Mouse (Mus musculus) spleen, adult 2 months (tissue): Measurements from ENCODE around the gene Brd9. TPM values are rescaled to one million over a fixed set of nuclear protein-coding genes. Genes with fewer than 3 reads are reported as not detected.
A peak's percentile ranks its signal among the peaks of the same experiment; 100 is the strongest.

Source experiments
- DNase-seq, 2 experiments: peaks; one replicate each; pipeline versions ENCODE4 v3.0.0 to v3.0.0-alpha.2; 2012 to 2021; ENCODE audit warnings: low spot score in 2 of 2, low read depth in 1 of 2
- H3K27ac ChIP-seq: fragments of 200-500 bp; 2 replicates; pipeline ENCODE4 v1.5.1; 2012; ENCODE audit warnings: low read length, inconsistent platforms; ENCODE audit not compliant: insufficient read depth
- H3K27me3 ChIP-seq: fragments of 200-500 bp; 2 replicates; pipeline ENCODE4 v1.6.1; 2012; ENCODE audit warnings: mild to moderate bottlenecking, moderate library complexity, low read length, inconsistent platforms; ENCODE audit not compliant: control insufficient read depth, insufficient read depth
- H3K36me3 ChIP-seq: fragments of 200-500 bp; 2 replicates; pipeline ENCODE4 v1.6.1; 2012; ENCODE audit warnings: mild to moderate bottlenecking, low read length, inconsistent platforms; ENCODE audit not compliant: control insufficient read depth, insufficient read depth
- H3K4me1 ChIP-seq: fragments of 200-500 bp; 2 replicates; pipeline ENCODE4 v1.6.1; 2011; ENCODE audit warnings: inconsistent platforms; ENCODE audit not compliant: control insufficient read depth, insufficient read depth, insufficient read length
- H3K4me3 ChIP-seq: fragments of 200-500 bp; 2 replicates; pipeline ENCODE4 v1.5.1; 2011; ENCODE audit warnings: mild to moderate bottlenecking, inconsistent platforms; ENCODE audit not compliant: insufficient read depth, insufficient read length; ENCODE audit errors: extremely low read depth
- CTCF ChIP-seq: fragments of 200-500 bp; IDR thresholded peaks from 2 replicates; pipeline ENCODE4 v1.5.1; 2011; ENCODE audit warnings: mild to moderate bottlenecking, inconsistent platforms; ENCODE audit not compliant: insufficient read depth, insufficient read length, insufficient replicate concordance; ENCODE audit errors: extremely low read depth
- POLR2A ChIP-seq: fragments of 200-500 bp; IDR thresholded peaks from 2 replicates; pipeline ENCODE4 v1.6.1; 2011; ENCODE audit warnings: low read depth, low read length, inconsistent platforms
- WGBS: fragments of 180-500 bp; shearing (Covaris S2); methylation state at CpG from one replicate; pipeline ENCODE4 v1.1.7; 2018; 5-methylcytosine and 5-hydroxymethylcytosine counted together
- polyA plus RNA-seq: library from polyadenylated mRNA; depleted of rRNA; stranded (reverse); fragments of >200 nt; gene quantifications from 2 replicates; pipeline ENCODE4 v1.2.3, GENCODE M21; 2012; rRNA removed

The Brd9 gene
- polyA plus RNA-seq, 1 experiment: 26.6 TPM

DNA sequence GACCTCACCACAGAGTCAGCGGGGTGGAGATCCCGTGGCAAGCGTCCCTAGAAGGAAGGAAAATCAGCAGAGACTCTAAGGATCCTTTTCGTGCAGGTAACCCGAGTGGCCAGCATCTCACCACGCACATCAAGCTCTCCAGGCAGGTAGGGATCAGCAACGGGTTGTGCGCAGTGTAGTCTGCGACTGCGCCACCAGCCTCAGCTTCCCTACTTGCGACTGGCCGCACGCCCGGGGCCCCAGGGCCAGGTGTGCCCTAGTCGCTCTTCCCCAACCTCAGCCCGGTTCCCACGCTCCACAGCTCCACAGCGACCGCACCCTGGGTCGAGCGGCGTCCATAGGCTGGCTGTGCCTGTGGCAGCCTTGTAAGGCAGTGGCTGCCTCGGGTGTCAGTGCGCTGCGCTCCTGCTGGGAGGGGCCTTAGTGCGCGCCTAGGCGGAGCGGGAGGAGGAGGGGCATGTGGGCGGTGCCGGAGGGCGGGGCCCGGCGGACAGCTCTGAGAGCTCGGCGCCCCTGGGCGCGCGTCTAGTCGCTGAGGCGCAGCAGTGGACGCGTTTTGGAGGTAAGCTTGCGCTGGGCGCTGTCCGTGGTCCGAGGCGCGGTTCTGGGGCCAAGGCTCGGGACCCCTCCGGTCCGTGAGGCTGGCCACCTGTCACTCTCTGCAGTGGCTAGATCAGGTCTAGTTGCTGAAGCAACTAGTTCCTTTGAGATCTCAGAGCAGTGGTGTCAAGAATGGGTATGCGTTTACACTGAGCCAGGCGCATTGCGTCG is 71.5 kb downstream of the Brd9 start, which contains the start of gene Tppp:
Gene Tppp, plus strand, starts transcription at position 460 of the 771 bp plus-strand sequence.
- WGBS: 1% methylated on average over 56 of the region's 56 CpGs
- H3K4me3 ChIP-seq: peak within 1 kb of the TSS; percentile 69
- TF ChIP-seq POLR2A (no peak), CTCF (no peak)
- no peaks in the 10 kb centered on the region for H3K36me3 ChIP-seq
- H3K27me3 ChIP-seq: no peaks in the 10 kb centered on the region
- peaks cover 6% of the 10 kb centered on the region for H3K4me1 ChIP-seq
- DNase-seq: peak; percentile 49 to 84
- peak within 1 kb of the TSS; percentile 34; the same call in 1 of the 2 replicates for H3K27ac ChIP-seq

DNA sequence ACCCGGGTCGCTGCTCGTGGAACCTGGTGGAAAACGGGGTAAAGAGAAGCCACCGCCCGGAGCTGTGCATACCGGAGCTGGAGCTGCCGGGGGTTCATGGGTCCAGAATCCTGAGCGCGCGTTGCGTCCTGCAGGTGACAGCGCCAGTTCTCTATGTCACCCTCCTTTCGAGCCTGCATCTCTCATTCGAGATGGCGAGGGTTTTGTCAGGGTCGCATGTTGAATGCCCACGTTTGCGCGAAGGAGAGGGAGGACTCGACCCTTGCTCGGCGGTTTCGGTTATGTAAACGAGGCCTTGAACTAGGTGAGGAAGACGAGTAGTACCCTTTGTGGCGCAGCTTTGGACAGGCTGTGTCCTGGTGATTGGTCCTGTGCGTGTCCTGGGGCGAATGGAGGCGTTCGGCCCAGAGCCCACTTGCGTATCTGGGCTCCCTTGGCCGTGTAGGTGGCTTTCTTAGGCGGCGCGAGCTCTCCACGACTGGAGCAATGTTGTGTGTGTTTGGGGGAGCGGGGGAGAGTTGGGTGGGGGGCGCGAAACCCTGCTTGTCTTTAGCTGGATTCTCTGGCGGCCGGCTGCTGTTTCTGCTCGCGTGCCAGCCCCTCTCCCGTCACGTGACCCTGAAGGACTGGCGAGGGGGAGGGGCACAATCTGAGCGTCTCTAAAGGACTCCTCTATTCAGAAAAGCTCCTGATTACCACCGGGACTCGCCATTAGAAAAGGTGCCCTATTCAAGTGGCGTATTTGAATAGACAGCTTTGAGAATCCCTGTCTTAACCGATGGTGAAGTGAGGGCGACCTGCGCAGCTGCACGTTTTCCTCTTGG is 72.4 kb downstream of the Brd9 start:
- Histone ChIP-seq H3K27ac (no peak overlapping the region), H3K4me1 (peaks cover 6% of the 10 kb centered on the region)

More for the DNA sequence above, 72.4 kb downstream of the Brd9 start:
- TF ChIP-seq CTCF (no peak), POLR2A (no peak)
- peak overlapping the region; percentile 69 for H3K4me3 ChIP-seq
- no peaks in the 10 kb centered on the region for H3K27me3 ChIP-seq
- no peaks in the 10 kb centered on the region for H3K36me3 ChIP-seq
- peak in 1 of 2 experiments; percentile 24 for DNase-seq
- WGBS: 2% methylated on average over 55 of the region's 55 CpGs

Other genes starting within 250 kb of the Brd9 start
- gene Slc6a19, start 232.9 kb upstream of the Brd9 start, polyA plus RNA-seq: 0.28 and 0.44 TPM in 2 replicates
- gene Slc12a7, start 204.7 kb upstream of the Brd9 start, polyA plus RNA-seq: 56.2 and 60.2 TPM in 2 replicates
- gene Nkd2, start 90.2 kb upstream of the Brd9 start, polyA plus RNA-seq: 2.2 and 3.7 TPM in 2 replicates
- 0.49 and 0.62 TPM in 2 replicates for gene Trip13, start within 50 bp of the Brd9 start, polyA plus RNA-seq
- gene Zdhhc11, start 26.0 kb downstream of the Brd9 start, polyA plus RNA-seq: not detected in 2 replicates
- 1.4 and 2.2 TPM in 2 replicates for gene Tppp, start 71.6 kb downstream of the Brd9 start, polyA plus RNA-seq
- 2.4 and 3.7 TPM in 2 replicates for gene Cep72, start 124.5 kb downstream of the Brd9 start, polyA plus RNA-seq
- 0.01 TPM in 1 of 2 replicates, not detected in the other for gene Slc9a3, start 183.6 kb downstream of the Brd9 start, polyA plus RNA-seq